Mouse (Mus musculus): ENCODE measurements around the gene Acot1. TPM values are rescaled to one million over a fixed set of nuclear protein-coding genes. Genes with fewer than 3 reads are reported as not detected.
"Not testable (repeated sequence)": the region's sequence is repeated elsewhere in the genome, so short reads cannot be mapped to it uniquely, and the experiment has no call there.

Gene Acot1
- total and polyA plus RNA-seq, 3 experiments: 0.42 TPM; not detected in 2

- H3K9ac ChIP-seq (ENCODE audit: insufficient read depth, low read depth): no peak overlapping the region
- H3K4me2 ChIP-seq (ENCODE audit: insufficient read depth, low read depth, poor library complexity, severe bottlenecking): no peak overlapping the region
- TF ChIP-seq TCF12 (IDR thresholded peaks at IDR 0.05; ENCODE audit: low read depth, low read length) (no peak), MEF2A (IDR thresholded peaks at IDR 0.05; ENCODE audit: borderline replicate concordance, low read depth, low read length) (no peak), MYC (IDR thresholded peaks at IDR 0.05; ENCODE audit: low read depth, low read length) (no peak), RCOR1 (conservative IDR thresholded peaks at IDR 0.05; ENCODE audit: low read depth, low read length) (no peak)
- dilution Hi-C loops (cut with MboI; ENCODE audit: extremely low pct_ligation_motif_present, extremely low pct_unique_long_range_greater_than_20kb, low sequenced_read_pairs) (no loop called here), in situ Hi-C loops (cut with MboI; ENCODE audit: low pct_ligation_motif_present, low pct_unique_long_range_greater_than_20kb, low sequenced_read_pairs) (no loop called here)
- no peaks in the 10 kb centered on the region for H3K9me3 ChIP-seq (replicated peaks; ENCODE audit: low read length)
- H3K4me1 ChIP-seq (ENCODE audit: control insufficient read depth in 1 of 2, insufficient read depth in 2 of 2): peaks cover 3 to 9% of the 10 kb centered on the region in 2 experiments; a peak in 2 of 4 replicates
- no peaks in the 10 kb centered on the region for H3K36me3 ChIP-seq (replicated peaks in 1 of 2; ENCODE audit: control insufficient read depth in 1 of 2, insufficient read depth in 1 of 2, low read length in 1 of 2)
- DNase-seq (ENCODE audit: extremely low read depth): no peak
- no peak overlapping the region for H3K4me3 ChIP-seq (replicated peaks in 1 of 3; ENCODE audit: low read depth in 2 of 3, low read length in 2 of 3, poor library complexity in 1 of 3)
- no peaks in the 10 kb centered on the region for H3K79me2 ChIP-seq (replicated peaks; ENCODE audit: control insufficient read depth, extremely low read depth, insufficient read depth, poor library complexity, severe bottlenecking)
- no peaks in the 10 kb centered on the region for H3K27me3 ChIP-seq (replicated peaks)
- no peak overlapping the region for H3K27ac ChIP-seq (ENCODE audit: insufficient read depth, low read depth)
Observed at GRCm38 (mm10) chr12:84011251-84012040, 2.2 kb downstream of the Acot1 start.

GRCm38 (mm10) chr12:84013130-84013529 lies 3.8 kb downstream of the Acot1 start:
- no peak overlapping the region for H3K4me3 ChIP-seq (replicated peaks in 1 of 3; ENCODE audit: low read depth in 2 of 3, low read length in 2 of 3, poor library complexity in 1 of 3)
- dilution Hi-C loops (cut with MboI; ENCODE audit: extremely low pct_ligation_motif_present, extremely low pct_unique_long_range_greater_than_20kb, low sequenced_read_pairs) (no loop called here), in situ Hi-C loops (cut with MboI; ENCODE audit: low pct_ligation_motif_present, low pct_unique_long_range_greater_than_20kb, low sequenced_read_pairs) (no loop called here)
- H3K9me3 ChIP-seq (replicated peaks; ENCODE audit: low read length): no peaks in the 10 kb centered on the region
- H3K27me3 ChIP-seq (replicated peaks): no peaks in the 10 kb centered on the region
- no peak overlapping the region for H3K9ac ChIP-seq (ENCODE audit: insufficient read depth, low read depth)
- H3K4me2 ChIP-seq (ENCODE audit: insufficient read depth, low read depth, poor library complexity, severe bottlenecking): no peak overlapping the region
- H3K36me3 ChIP-seq (replicated peaks in 1 of 2; ENCODE audit: control insufficient read depth in 1 of 2, insufficient read depth in 1 of 2, low read length in 1 of 2): no peaks in the 10 kb centered on the region
- no peaks in the 10 kb centered on the region for H3K79me2 ChIP-seq (replicated peaks; ENCODE audit: control insufficient read depth, extremely low read depth, insufficient read depth, poor library complexity, severe bottlenecking)
- no peak for DNase-seq (ENCODE audit: extremely low read depth)
- peaks cover 3 to 9% of the 10 kb centered on the region in 2 experiments; a peak in 2 of 4 replicates for H3K4me1 ChIP-seq (ENCODE audit: control insufficient read depth in 1 of 2, insufficient read depth in 2 of 2)
- no peak overlapping the region for H3K27ac ChIP-seq (ENCODE audit: insufficient read depth, low read depth)
- no peak for TF ChIP-seq PAX5 (IDR thresholded peaks at IDR 0.05; ENCODE audit: low read length)
- TF ChIP-seq CTCF (conservative IDR thresholded peaks at IDR 0.05 in 1 of 2, IDR thresholded peaks at IDR 0.05 in 1 of 2; ENCODE audit: low read depth in 2 of 2, low read length in 2 of 2): peak in 1 of 2 experiments; percentile 44; a peak in 2 of 4 replicates
- no peak for TF ChIP-seq TCF12 (IDR thresholded peaks at IDR 0.05; ENCODE audit: low read depth, low read length)

GRCm38 (mm10) chr12:84013701-84014100 lies 4.4 kb downstream of the Acot1 start:
- in situ Hi-C loops (cut with MboI; ENCODE audit: low pct_ligation_motif_present, low pct_unique_long_range_greater_than_20kb, low sequenced_read_pairs) (no loop called here), dilution Hi-C loops (cut with MboI; ENCODE audit: extremely low pct_ligation_motif_present, extremely low pct_unique_long_range_greater_than_20kb, low sequenced_read_pairs) (no loop called here)
- H3K9me3 ChIP-seq (replicated peaks; ENCODE audit: low read length): no peaks in the 10 kb centered on the region
- TF ChIP-seq USF2 (conservative IDR thresholded peaks at IDR 0.05; ENCODE audit: low read depth, low read length): no peak
- no peak for TF ChIP-seq NRF1 (IDR thresholded peaks at IDR 0.05; ENCODE audit: low read depth, low read length)
- TF ChIP-seq RCOR1 (conservative IDR thresholded peaks at IDR 0.05; ENCODE audit: low read depth, low read length): no peak
- TF ChIP-seq EP300 (IDR thresholded peaks at IDR 0.05; ENCODE audit: low read length): no peak
- TF ChIP-seq CTCF (conservative IDR thresholded peaks at IDR 0.05 in 1 of 2, IDR thresholded peaks at IDR 0.05 in 1 of 2; ENCODE audit: low read depth in 2 of 2, low read length in 2 of 2): no peak
- TF ChIP-seq JUND (conservative IDR thresholded peaks at IDR 0.05; ENCODE audit: low read depth, low read length): no peak
- TF ChIP-seq ZKSCAN1 (IDR thresholded peaks at IDR 0.05; ENCODE audit: borderline replicate concordance, low read depth, low read length): no peak
- no peak for TF ChIP-seq ZNF384 (IDR thresholded peaks at IDR 0.05; ENCODE audit: low read depth, low read length)
- TF ChIP-seq TCF12 (IDR thresholded peaks at IDR 0.05; ENCODE audit: low read depth, low read length): no peak
- TF ChIP-seq GABPA (IDR thresholded peaks at IDR 0.05; ENCODE audit: insufficient replicate concordance, low read depth, low read length): no peak
- no peak for TF ChIP-seq NELFE (IDR thresholded peaks at IDR 0.05; ENCODE audit: low read depth, low read length)
- TF ChIP-seq POLR2AphosphoS2 (IDR thresholded peaks at IDR 0.05; ENCODE audit: low read depth, low read length): no peak
- no peak for TF ChIP-seq ZMIZ1 (IDR thresholded peaks at IDR 0.05; ENCODE audit: low read depth, low read length)
- no peak for TF ChIP-seq E2F4 (IDR thresholded peaks at IDR 0.05; ENCODE audit: insufficient replicate concordance, low read depth, low read length)
- TF ChIP-seq USF1 (IDR thresholded peaks at IDR 0.05; ENCODE audit: low read depth, low read length): no peak
- no peak overlapping the region for H3K9ac ChIP-seq (ENCODE audit: insufficient read depth, low read depth)
- H3K27ac ChIP-seq (ENCODE audit: insufficient read depth, low read depth): no peak overlapping the region
- H3K79me2 ChIP-seq (replicated peaks; ENCODE audit: control insufficient read depth, extremely low read depth, insufficient read depth, poor library complexity, severe bottlenecking): no peaks in the 10 kb centered on the region
- H3K4me1 ChIP-seq (ENCODE audit: control insufficient read depth in 1 of 2, insufficient read depth in 2 of 2): peaks cover 3 to 9% of the 10 kb centered on the region in 2 experiments; a peak in 2 of 4 replicates
- no peak overlapping the region for H3K4me2 ChIP-seq (ENCODE audit: insufficient read depth, low read depth, poor library complexity, severe bottlenecking)
- no peaks in the 10 kb centered on the region for H3K27me3 ChIP-seq (replicated peaks)
- no peaks in the 10 kb centered on the region for H3K36me3 ChIP-seq (replicated peaks in 1 of 2; ENCODE audit: control insufficient read depth in 1 of 2, insufficient read depth in 1 of 2, low read length in 1 of 2)
- H3K4me3 ChIP-seq (replicated peaks in 1 of 3; ENCODE audit: low read depth in 2 of 3, low read length in 2 of 3, poor library complexity in 1 of 3): no peak overlapping the region
- no peak for DNase-seq (ENCODE audit: extremely low read depth)

- dilution Hi-C loops (cut with MboI; ENCODE audit: extremely low pct_ligation_motif_present, extremely low pct_unique_long_range_greater_than_20kb, low sequenced_read_pairs); H3K4me3 ChIP-seq (replicated peaks in 1 of 3; ENCODE audit: low read depth in 2 of 3, low read length in 2 of 3, poor library complexity in 1 of 3); H3K79me2 ChIP-seq (replicated peaks; ENCODE audit: control insufficient read depth, extremely low read depth, insufficient read depth, poor library complexity, severe bottlenecking); H3K27ac ChIP-seq (ENCODE audit: insufficient read depth, low read depth); H3K9me3 ChIP-seq (replicated peaks; ENCODE audit: low read length); H3K9ac ChIP-seq (ENCODE audit: insufficient read depth, low read depth); in situ Hi-C loops (cut with MboI; ENCODE audit: low pct_ligation_motif_present, low pct_unique_long_range_greater_than_20kb, low sequenced_read_pairs); H3K4me1 ChIP-seq (ENCODE audit: control insufficient read depth in 1 of 2, insufficient read depth in 2 of 2); H3K36me3 ChIP-seq (replicated peaks in 1 of 2; ENCODE audit: control insufficient read depth in 1 of 2, insufficient read depth in 1 of 2, low read length in 1 of 2); H3K4me2 ChIP-seq (ENCODE audit: insufficient read depth, low read depth, poor library complexity, severe bottlenecking); DNase-seq (ENCODE audit: extremely low read depth); H3K27me3 ChIP-seq (replicated peaks): not testable (repeated sequence)
Observed at GRCm38 (mm10) chr12:84020528-84020927, 11.2 kb downstream of the Acot1 start.

Measured in CH12.LX (cell line).